Mouse (Mus musculus): Measurements from ENCODE around the gene Esyt1. TPM values are rescaled to one million over a fixed set of nuclear protein-coding genes. Genes with fewer than 3 reads are reported as not detected.

The Esyt1 gene
- polyA plus RNA-seq, 1 experiment from 2014 or later = 25.0 TPM

GRCm38 (mm10) chr10:128504012-128504411, 21.7 kb downstream of the Esyt1 start:
- no peaks in the 10 kb centered on the region for H3K9me3 ChIP-seq (replicated peaks)
- H3K27me3 ChIP-seq (replicated peaks) = no peaks in the 10 kb centered on the region
- H3K36me3 ChIP-seq = peaks cover 3% of the 10 kb centered on the region; the same call in 1 of the 2 replicates
- H3K9ac ChIP-seq = no peak overlapping the region
- 65% methylated on average over 3 of the region's 3 CpGs for WGBS
- no peak overlapping the region for H3K4me3 ChIP-seq
- no peak overlapping the region for H3K4me2 ChIP-seq
- peaks cover 12% of the 10 kb centered on the region for H3K4me1 ChIP-seq (replicated peaks)
- no peak for ATAC-seq (ENCODE audit: insufficient number of reproducible peaks, low FRiP score)
- H3K27ac ChIP-seq (ENCODE audit: poor library complexity, severe bottlenecking) = no peak overlapping the region

DNA sequence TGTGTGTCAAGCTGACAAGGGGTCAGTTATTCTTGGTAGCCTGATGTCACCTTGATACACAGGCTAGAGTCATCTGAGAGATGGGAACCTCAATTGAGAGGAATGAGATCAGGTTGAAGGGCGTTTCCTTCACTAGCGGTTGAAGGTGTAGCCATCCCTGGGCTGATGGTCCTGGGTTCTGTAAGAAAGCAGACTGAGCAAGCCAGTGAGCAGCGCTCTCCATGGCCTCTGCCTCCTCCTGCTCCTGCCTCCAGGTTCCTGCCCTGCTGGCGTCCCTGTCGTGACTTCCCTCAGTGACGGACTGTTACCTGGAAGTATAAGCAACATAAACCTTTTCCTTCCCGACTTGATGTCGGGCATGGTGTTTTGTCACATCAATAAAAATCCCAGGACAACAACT, 22.1 kb downstream of the Esyt1 start:
- H3K4me2 ChIP-seq = no peak overlapping the region
- no peaks in the 10 kb centered on the region for H3K9me3 ChIP-seq (replicated peaks)
- peaks cover 3% of the 10 kb centered on the region; the same call in 1 of the 2 replicates for H3K36me3 ChIP-seq
- peaks cover 12% of the 10 kb centered on the region for H3K4me1 ChIP-seq (replicated peaks)
- H3K27me3 ChIP-seq (replicated peaks) = no peaks in the 10 kb centered on the region
- WGBS = 76% methylated on average over 8 of the region's 8 CpGs
- no peak overlapping the region for H3K4me3 ChIP-seq
- no peak for ATAC-seq (ENCODE audit: insufficient number of reproducible peaks, low FRiP score)
- H3K27ac ChIP-seq (ENCODE audit: poor library complexity, severe bottlenecking) = no peak overlapping the region
- no peak overlapping the region for H3K9ac ChIP-seq

DNA sequence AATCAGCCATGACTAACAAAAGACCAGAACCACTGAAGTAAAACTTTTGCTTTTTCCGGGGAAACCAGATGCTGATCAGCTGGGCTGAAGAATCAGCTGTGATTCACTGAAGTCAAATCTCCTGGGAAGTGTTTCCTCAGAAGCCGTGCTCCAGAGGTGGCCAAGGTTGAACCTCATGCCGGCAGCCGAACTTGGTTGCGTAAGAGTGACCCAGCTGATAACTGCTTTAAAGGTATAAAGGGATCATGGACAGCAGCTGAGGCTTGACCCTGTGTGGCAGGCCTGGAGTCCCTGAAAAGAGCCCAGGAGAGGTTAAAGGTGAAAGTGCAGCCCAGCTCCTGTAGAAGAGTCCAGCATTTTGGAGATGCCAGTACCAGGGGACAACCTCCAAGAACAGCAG, 23.3 kb downstream of the Esyt1 start:
- no peak overlapping the region for H3K9ac ChIP-seq
- H3K4me1 ChIP-seq (replicated peaks) = peaks cover 12% of the 10 kb centered on the region
- ATAC-seq (ENCODE audit: insufficient number of reproducible peaks, low FRiP score) = no peak
- no peak overlapping the region for H3K4me2 ChIP-seq
- H3K27ac ChIP-seq (ENCODE audit: poor library complexity, severe bottlenecking) = no peak overlapping the region
- H3K9me3 ChIP-seq (replicated peaks) = no peaks in the 10 kb centered on the region
- H3K36me3 ChIP-seq = peaks cover 3% of the 10 kb centered on the region; the same call in 1 of the 2 replicates
- no peak overlapping the region for H3K4me3 ChIP-seq
- WGBS = 64% methylated on average over 5 of the region's 5 CpGs
- no peaks in the 10 kb centered on the region for H3K27me3 ChIP-seq (replicated peaks)

DNA sequence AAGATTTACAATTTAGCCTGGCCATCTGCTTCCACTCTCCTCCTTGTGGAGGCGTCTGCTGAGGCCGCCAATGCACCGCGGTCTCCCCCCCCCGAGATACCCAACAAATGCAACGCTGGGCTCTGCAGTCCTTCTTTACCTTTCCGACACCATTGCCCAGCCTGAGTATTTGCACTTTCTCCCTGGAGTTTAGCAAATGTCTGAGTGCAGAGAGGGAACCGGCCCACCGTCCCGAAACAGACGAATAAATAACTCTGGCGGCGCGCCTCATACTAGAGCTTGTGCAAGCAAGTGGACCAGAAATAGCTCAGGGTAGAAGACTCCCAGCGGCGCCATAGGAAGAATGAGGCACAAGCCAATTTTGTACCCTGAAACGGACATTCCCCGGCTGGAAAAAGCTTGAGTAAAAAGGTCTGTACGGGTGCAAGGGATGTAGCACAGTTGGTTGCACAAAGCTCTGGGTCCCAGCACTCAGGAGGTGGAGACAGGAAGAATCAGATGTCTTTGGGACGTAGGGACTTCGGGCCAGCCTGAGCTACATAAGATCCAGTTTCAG, 26.5 kb downstream of the Esyt1 start:
- under 1% methylated on average over 21 of the region's 21 CpGs for WGBS
- Histone ChIP-seq H3K27ac (ENCODE audit: poor library complexity, severe bottlenecking) (peak overlapping the region; percentile 95), H3K27me3 (replicated peaks) (no peaks in the 10 kb centered on the region)

DNA sequence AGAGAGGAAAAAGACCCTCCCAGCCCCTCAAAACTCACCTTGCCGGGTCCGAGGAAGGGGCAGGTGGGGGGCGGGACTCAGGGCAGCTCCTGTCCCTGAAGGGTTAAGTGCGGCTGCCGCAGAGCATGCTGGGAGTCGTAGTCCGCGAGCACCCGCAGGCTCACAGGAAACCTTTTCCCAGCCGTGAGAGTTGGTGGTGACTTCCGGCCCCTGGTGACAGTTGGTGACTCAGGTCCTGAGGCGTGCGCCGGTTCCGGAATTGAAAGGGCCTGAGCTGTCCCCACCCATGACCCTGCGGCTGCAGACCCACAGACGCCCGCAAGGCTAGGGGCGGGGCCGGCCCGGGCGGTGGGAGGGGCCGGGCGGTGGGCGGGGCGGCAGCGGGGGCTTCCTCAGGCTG, 27.1 kb downstream of the Esyt1 start, which contains the start of gene Myl6b:
TSS of gene Myl6b (minus strand) at position 96 of the 400 bp plus-strand sequence.
- under 1% methylated on average over 26 of the region's 27 CpGs for WGBS

More for the DNA sequence above, 26.5 kb downstream of the Esyt1 start:
- Histone ChIP-seq H3K4me2 (peak overlapping the region; percentile 75), H3K36me3 (no peaks in the 10 kb centered on the region), H3K9me3 (replicated peaks) (no peaks in the 10 kb centered on the region), H3K4me1 (replicated peaks) (peaks cover 29% of the 10 kb centered on the region), H3K4me3 (peak overlapping the region; percentile 62), H3K9ac (peak overlapping the region; percentile 73)
- ATAC-seq (ENCODE audit: insufficient number of reproducible peaks, low FRiP score) = peak; percentile 57

GRCm38 (mm10) chr10:128497134-128497737, 28.4 kb downstream of the Esyt1 start:
- Histone ChIP-seq H3K9me3 (replicated peaks) (no peaks in the 10 kb centered on the region), H3K4me3 (no peak overlapping the region), H3K9ac (0 out of 2 replicates have a peak overlapping the region, but pooled peaks have one; percentile 16), H3K27me3 (replicated peaks) (no peaks in the 10 kb centered on the region), H3K27ac (ENCODE audit: poor library complexity, severe bottlenecking) (no peak overlapping the region), H3K36me3 (0 out of 2 replicates have a peak, but pooled peaks cover 3% of the 10 kb centered on the region), H3K4me2 (no peak overlapping the region), H3K4me1 (replicated peaks) (peaks cover 26% of the 10 kb centered on the region)
- no peak for ATAC-seq (ENCODE audit: insufficient number of reproducible peaks, low FRiP score)
- 43% methylated on average over 6 of the region's 6 CpGs for WGBS

More for the DNA sequence above, 27.1 kb downstream of the Esyt1 start, which contains the start of gene Myl6b:
- Histone ChIP-seq H3K36me3 (no peaks in the 10 kb centered on the region), H3K27me3 (replicated peaks) (no peaks in the 10 kb centered on the region), H3K4me2 (peak within 1 kb of the TSS; percentile 75), H3K4me3 (peak within 1 kb of the TSS; percentile 62), H3K4me1 (replicated peaks) (peaks cover 27% of the 10 kb centered on the region), H3K9ac (peak within 1 kb of the TSS; percentile 73), H3K27ac (ENCODE audit: poor library complexity, severe bottlenecking) (peak within 1 kb of the TSS; percentile 95), H3K9me3 (replicated peaks) (no peaks in the 10 kb centered on the region)
- peak; percentile 92 for ATAC-seq (ENCODE audit: insufficient number of reproducible peaks, low FRiP score)

GRCm38 (mm10) chr10:128496509-128497077, 29.1 kb downstream of the Esyt1 start:
- no peaks in the 10 kb centered on the region for H3K9me3 ChIP-seq (replicated peaks)
- no peaks in the 10 kb centered on the region for H3K27me3 ChIP-seq (replicated peaks)
- peak overlapping the region; percentile 36 for H3K9ac ChIP-seq
- ATAC-seq (ENCODE audit: insufficient number of reproducible peaks, low FRiP score) = no peak
- peaks cover 33% of the 10 kb centered on the region for H3K4me1 ChIP-seq (replicated peaks)
- 0 out of 2 replicates have a peak overlapping the region, but pooled peaks have one; percentile 4 for H3K4me2 ChIP-seq
- 33% methylated on average over 6 of the region's 6 CpGs for WGBS
- H3K4me3 ChIP-seq = no peak overlapping the region
- H3K36me3 ChIP-seq = peaks cover 10% of the 10 kb centered on the region
- H3K27ac ChIP-seq (ENCODE audit: poor library complexity, severe bottlenecking) = peak overlapping the region; percentile 18; the same call in 1 of the 2 replicates

GRCm38 (mm10) chr10:128495903-128496302, 29.8 kb downstream of the Esyt1 start:
- H3K27me3 ChIP-seq (replicated peaks) = no peaks in the 10 kb centered on the region
- H3K4me1 ChIP-seq (replicated peaks) = peaks cover 40% of the 10 kb centered on the region
- peaks cover 17% of the 10 kb centered on the region for H3K36me3 ChIP-seq
- H3K4me2 ChIP-seq = no peak overlapping the region
- no peak overlapping the region for H3K4me3 ChIP-seq
- H3K27ac ChIP-seq (ENCODE audit: poor library complexity, severe bottlenecking) = peak overlapping the region; percentile 18; the same call in 1 of the 2 replicates
- 72% methylated on average over 4 of the region's 4 CpGs for WGBS
- ATAC-seq (ENCODE audit: insufficient number of reproducible peaks, low FRiP score) = no peak
- peak overlapping the region; percentile 36; the same call in 1 of the 2 replicates for H3K9ac ChIP-seq
- H3K9me3 ChIP-seq (replicated peaks) = no peaks in the 10 kb centered on the region

DNA sequence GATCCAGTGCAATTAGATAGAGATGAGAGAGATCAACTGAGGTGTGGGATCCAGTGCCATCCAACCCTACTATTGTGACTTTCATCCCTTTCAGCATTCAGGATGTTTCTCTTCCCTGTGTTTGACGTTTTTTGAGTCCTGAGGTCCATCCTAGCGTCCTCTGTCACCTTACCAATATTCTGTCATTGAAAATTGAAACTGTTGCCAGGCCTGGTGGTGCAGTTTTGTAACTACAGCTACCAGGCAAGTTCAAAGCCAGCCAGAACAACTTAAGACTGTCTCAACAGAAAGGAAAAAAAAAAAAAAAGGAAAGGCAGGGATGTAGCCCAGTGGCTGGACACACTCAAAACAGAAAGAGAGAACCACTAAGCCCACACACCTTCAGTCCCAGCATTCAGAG, 30.4 kb downstream of the Esyt1 start:
- peak overlapping the region; percentile 97; the same call in 1 of the 2 replicates for H3K9ac ChIP-seq
- H3K4me3 ChIP-seq = peak overlapping the region; percentile 87
- H3K9me3 ChIP-seq (replicated peaks) = no peaks in the 10 kb centered on the region
- ATAC-seq (ENCODE audit: insufficient number of reproducible peaks, low FRiP score) = no peak
- WGBS = 69% methylated on average over 2 of the region's 2 CpGs
- peaks cover 46% of the 10 kb centered on the region for H3K4me1 ChIP-seq (replicated peaks)
- H3K36me3 ChIP-seq = peaks cover 23% of the 10 kb centered on the region
- H3K27me3 ChIP-seq (replicated peaks) = no peaks in the 10 kb centered on the region
- peak overlapping the region; percentile 97; the same call in 1 of the 2 replicates for H3K27ac ChIP-seq (ENCODE audit: poor library complexity, severe bottlenecking)
- peak overlapping the region; percentile 85 for H3K4me2 ChIP-seq

GRCm38 (mm10) chr10:128494667-128495245, 30.9 kb downstream of the Esyt1 start:
- peak overlapping the region; percentile 97 for H3K9ac ChIP-seq
- ATAC-seq (ENCODE audit: insufficient number of reproducible peaks, low FRiP score) = no peak
- peaks cover 51% of the 10 kb centered on the region for H3K4me1 ChIP-seq (replicated peaks)
- peak overlapping the region; percentile 87 for H3K4me3 ChIP-seq
- H3K27ac ChIP-seq (ENCODE audit: poor library complexity, severe bottlenecking) = peak overlapping the region; percentile 97
- H3K9me3 ChIP-seq (replicated peaks) = no peaks in the 10 kb centered on the region
- H3K4me2 ChIP-seq = peak overlapping the region; percentile 85
- H3K27me3 ChIP-seq (replicated peaks) = no peaks in the 10 kb centered on the region
- H3K36me3 ChIP-seq = peaks cover 28% of the 10 kb centered on the region
- 43% methylated on average over 11 of the region's 11 CpGs for WGBS
